Mouse (Mus musculus): ENCODE data around the gene Gm49510. TPM values are rescaled to one million over a fixed set of nuclear protein-coding genes. Genes with fewer than 3 reads are reported as not detected.

Gene Gm49510
- polyA plus RNA-seq, 1 experiment from 2014 or later, result 0.07 TPM

- H3K9me3 ChIP-seq (ENCODE audit: low read length), result no peaks in the 10 kb centered on the region
- TF ChIP-seq EP300 (IDR thresholded peaks at IDR 0.05; ENCODE audit: low read depth) (no peak), CTCF (IDR thresholded peaks at IDR 0.05; ENCODE audit: low read depth) (no peak)
- peaks cover 8% of the 10 kb centered on the region for H3K4me1 ChIP-seq (ENCODE audit: insufficient read depth)
- H3K27ac ChIP-seq (ENCODE audit: low read depth), result no peak overlapping the region
- H3K27me3 ChIP-seq (ENCODE audit: insufficient read depth, low read length), result peaks cover 30% of the 10 kb centered on the region
- H3K36me3 ChIP-seq (replicated peaks; ENCODE audit: insufficient read depth, low read length), result no peaks in the 10 kb centered on the region
- WGBS (ENCODE audit: insufficient replicate concordance), result 91% methylated on average over 3 of the region's 3 CpGs
- ATAC-seq, result no peak
- H3K4me3 ChIP-seq (ENCODE audit: low read depth, low read length), result no peak overlapping the region
- H3K9ac ChIP-seq (replicated peaks), result no peak overlapping the region
- no peak overlapping the region for H3K4me2 ChIP-seq (ENCODE audit: low read depth, low read length)
- DNase-seq, result no peak
Measured at GRCm38 (mm10) chr15:78948883-78949282, 49.4 kb downstream of the Gm49510 start.

- TF ChIP-seq EP300 (IDR thresholded peaks at IDR 0.05; ENCODE audit: low read depth) (no peak), CTCF (IDR thresholded peaks at IDR 0.05; ENCODE audit: low read depth) (peak; percentile 27; the same call in 1 of the 2 replicates)
- DNase-seq (no peak), ATAC-seq (no peak)
- H3K4me3 ChIP-seq (ENCODE audit: low read depth, low read length), result no peak overlapping the region
- H3K9me3 ChIP-seq (ENCODE audit: low read length), result no peaks in the 10 kb centered on the region
- no peak overlapping the region for H3K27ac ChIP-seq (ENCODE audit: low read depth)
- H3K9ac ChIP-seq (replicated peaks), result no peak overlapping the region
- 61% methylated on average over 3 of the region's 3 CpGs for WGBS (ENCODE audit: insufficient replicate concordance)
- no peaks in the 10 kb centered on the region for H3K36me3 ChIP-seq (replicated peaks; ENCODE audit: insufficient read depth, low read length)
- H3K4me2 ChIP-seq (ENCODE audit: low read depth, low read length), result no peak overlapping the region
- H3K27me3 ChIP-seq (ENCODE audit: insufficient read depth, low read length), result no peaks in the 10 kb centered on the region
- no peaks in the 10 kb centered on the region for H3K4me1 ChIP-seq (ENCODE audit: insufficient read depth)
Measured at GRCm38 (mm10) chr15:78955663-78956062, 56.2 kb downstream of the Gm49510 start.

GRCm38 (mm10) chr15:78956351-78956750 is 56.9 kb downstream of the Gm49510 start:
- Histone ChIP-seq H3K36me3 (replicated peaks; ENCODE audit: insufficient read depth, low read length) (no peaks in the 10 kb centered on the region), H3K4me2 (ENCODE audit: low read depth, low read length) (no peak overlapping the region), H3K9me3 (ENCODE audit: low read length) (no peaks in the 10 kb centered on the region), H3K27ac (ENCODE audit: low read depth) (no peak overlapping the region), H3K4me3 (ENCODE audit: low read depth, low read length) (no peak overlapping the region), H3K9ac (replicated peaks) (no peak overlapping the region), H3K4me1 (ENCODE audit: insufficient read depth) (no peaks in the 10 kb centered on the region), H3K27me3 (ENCODE audit: insufficient read depth, low read length) (no peaks in the 10 kb centered on the region)
- ATAC-seq, result no peak
- no peak for DNase-seq
- WGBS (ENCODE audit: insufficient replicate concordance), result 64% methylated on average over 4 of the region's 4 CpGs
- peak; percentile 67 for TF ChIP-seq CTCF (IDR thresholded peaks at IDR 0.05; ENCODE audit: low read depth)
- no peak for TF ChIP-seq EP300 (IDR thresholded peaks at IDR 0.05; ENCODE audit: low read depth)

GRCm38 (mm10) chr15:78957021-78957420 is 57.6 kb downstream of the Gm49510 start:
- no peak overlapping the region for H3K4me3 ChIP-seq (ENCODE audit: low read depth, low read length)
- TF ChIP-seq CTCF (IDR thresholded peaks at IDR 0.05; ENCODE audit: low read depth), result no peak
- TF ChIP-seq EP300 (IDR thresholded peaks at IDR 0.05; ENCODE audit: low read depth), result no peak
- DNase-seq, result no peak
- no peak for ATAC-seq
- no peaks in the 10 kb centered on the region for H3K36me3 ChIP-seq (replicated peaks; ENCODE audit: insufficient read depth, low read length)
- H3K9me3 ChIP-seq (ENCODE audit: low read length), result no peaks in the 10 kb centered on the region
- no peak overlapping the region for H3K9ac ChIP-seq (replicated peaks)
- 69% methylated on average over 15 of the region's 15 CpGs for WGBS (ENCODE audit: insufficient replicate concordance)
- H3K4me1 ChIP-seq (ENCODE audit: insufficient read depth), result no peaks in the 10 kb centered on the region
- H3K4me2 ChIP-seq (ENCODE audit: low read depth, low read length), result no peak overlapping the region
- H3K27me3 ChIP-seq (ENCODE audit: insufficient read depth, low read length), result no peaks in the 10 kb centered on the region
- no peak overlapping the region for H3K27ac ChIP-seq (ENCODE audit: low read depth)

- WGBS (ENCODE audit: insufficient replicate concordance), result 75% methylated on average over 11 of the region's 11 CpGs
- ATAC-seq, result no peak
- TF ChIP-seq EP300 (IDR thresholded peaks at IDR 0.05; ENCODE audit: low read depth) (no peak), CTCF (IDR thresholded peaks at IDR 0.05; ENCODE audit: low read depth) (no peak)
- no peak for DNase-seq
- no peak overlapping the region for H3K4me3 ChIP-seq (ENCODE audit: low read depth, low read length)
- H3K4me2 ChIP-seq (ENCODE audit: low read depth, low read length), result no peak overlapping the region
- H3K36me3 ChIP-seq (replicated peaks; ENCODE audit: insufficient read depth, low read length), result no peaks in the 10 kb centered on the region
- no peaks in the 10 kb centered on the region for H3K27me3 ChIP-seq (ENCODE audit: insufficient read depth, low read length)
- no peak overlapping the region for H3K27ac ChIP-seq (ENCODE audit: low read depth)
- H3K9me3 ChIP-seq (ENCODE audit: low read length), result no peaks in the 10 kb centered on the region
- no peaks in the 10 kb centered on the region for H3K4me1 ChIP-seq (ENCODE audit: insufficient read depth)
- H3K9ac ChIP-seq (replicated peaks), result no peak overlapping the region
Measured at GRCm38 (mm10) chr15:78959537-78959936, 60.1 kb downstream of the Gm49510 start.

GRCm38 (mm10) chr15:78960088-78960487 is 60.6 kb downstream of the Gm49510 start:
- DNase-seq, result no peak
- ATAC-seq, result no peak
- no peaks in the 10 kb centered on the region for H3K36me3 ChIP-seq (replicated peaks; ENCODE audit: insufficient read depth, low read length)
- TF ChIP-seq CTCF (IDR thresholded peaks at IDR 0.05; ENCODE audit: low read depth) (no peak), EP300 (IDR thresholded peaks at IDR 0.05; ENCODE audit: low read depth) (no peak)
- H3K9ac ChIP-seq (replicated peaks), result no peak overlapping the region
- H3K9me3 ChIP-seq (ENCODE audit: low read length), result no peaks in the 10 kb centered on the region
- WGBS (ENCODE audit: insufficient replicate concordance), result 49% methylated on average over 4 of the region's 4 CpGs
- no peaks in the 10 kb centered on the region for H3K4me1 ChIP-seq (ENCODE audit: insufficient read depth)
- no peak overlapping the region for H3K4me3 ChIP-seq (ENCODE audit: low read depth, low read length)
- no peak overlapping the region for H3K4me2 ChIP-seq (ENCODE audit: low read depth, low read length)
- no peak overlapping the region for H3K27ac ChIP-seq (ENCODE audit: low read depth)
- H3K27me3 ChIP-seq (ENCODE audit: insufficient read depth, low read length), result no peaks in the 10 kb centered on the region

- no peak overlapping the region for H3K4me3 ChIP-seq (ENCODE audit: low read depth, low read length)
- DNase-seq (peak; percentile 86), ATAC-seq (peak; percentile 95)
- peak; percentile 91 for TF ChIP-seq CTCF (IDR thresholded peaks at IDR 0.05; ENCODE audit: low read depth)
- TF ChIP-seq EP300 (IDR thresholded peaks at IDR 0.05; ENCODE audit: low read depth), result no peak
- WGBS (ENCODE audit: insufficient replicate concordance), result 42% methylated on average over 2 of the region's 2 CpGs
- no peak overlapping the region for H3K9ac ChIP-seq (replicated peaks)
- no peaks in the 10 kb centered on the region for H3K9me3 ChIP-seq (ENCODE audit: low read length)
- no peaks in the 10 kb centered on the region for H3K36me3 ChIP-seq (replicated peaks; ENCODE audit: insufficient read depth, low read length)
- no peak overlapping the region for H3K27ac ChIP-seq (ENCODE audit: low read depth)
- no peak overlapping the region for H3K4me2 ChIP-seq (ENCODE audit: low read depth, low read length)
- H3K4me1 ChIP-seq (ENCODE audit: insufficient read depth), result no peaks in the 10 kb centered on the region
- H3K27me3 ChIP-seq (ENCODE audit: insufficient read depth, low read length), result no peaks in the 10 kb centered on the region
Measured at GRCm38 (mm10) chr15:78962885-78963284, 63.4 kb downstream of the Gm49510 start.

Small RNA genes lying within 50 kb of the gene (microRNA-seq; reads per million reads assigned to microRNA genes)
- gene Mir6955, result not detected

Other genes starting within 250 kb of the Gm49510 start
- gene Elfn2, start 180.9 kb upstream of the Gm49510 start, polyA plus RNA-seq (2015; fragmentation: Nextera tagmentation; extraction: Ambion mirVana), result not detected in 2 replicates
- gene Mfng, start 126.2 kb upstream of the Gm49510 start, polyA plus RNA-seq (2015; fragmentation: Nextera tagmentation; extraction: Ambion mirVana), result 4.7 and 4.8 TPM in 2 replicates
- 1.5 and 1.8 TPM in 2 replicates for gene Card10, start 96.6 kb upstream of the Gm49510 start, polyA plus RNA-seq (2015; fragmentation: Nextera tagmentation; extraction: Ambion mirVana)
- 12.6 and 19.8 TPM in 2 replicates for gene Cdc42ep1, start 57.0 kb upstream of the Gm49510 start, polyA plus RNA-seq (2015; fragmentation: Nextera tagmentation; extraction: Ambion mirVana)
- gene Lgals2, start 44.1 kb upstream of the Gm49510 start, polyA plus RNA-seq (2015; fragmentation: Nextera tagmentation; extraction: Ambion mirVana), result 3.4 TPM in 2 replicates
- 12.9 and 14.8 TPM in 2 replicates for gene Gga1, start 22.5 kb upstream of the Gm49510 start, polyA plus RNA-seq (2015; fragmentation: Nextera tagmentation; extraction: Ambion mirVana)
- gene Sh3bp1, start 101 bp downstream of the Gm49510 start, polyA plus RNA-seq (2015; fragmentation: Nextera tagmentation; extraction: Ambion mirVana), result 7.4 and 8.2 TPM in 2 replicates
- gene Pdxp, start 14.3 kb downstream of the Gm49510 start, polyA plus RNA-seq (2015; fragmentation: Nextera tagmentation; extraction: Ambion mirVana), result 1.9 and 2.1 TPM in 2 replicates
- 93.4 and 102 TPM in 2 replicates for gene Lgals1, start 27.1 kb downstream of the Gm49510 start, polyA plus RNA-seq (2015; fragmentation: Nextera tagmentation; extraction: Ambion mirVana)
- gene Nol12, start 35.3 kb downstream of the Gm49510 start, polyA plus RNA-seq (2015; fragmentation: Nextera tagmentation; extraction: Ambion mirVana), result 20.3 and 21.5 TPM in 2 replicates
- gene Triobp, start 48.1 kb downstream of the Gm49510 start, polyA plus RNA-seq (2015; fragmentation: Nextera tagmentation; extraction: Ambion mirVana), result 11.9 and 12.7 TPM in 2 replicates
- 125 and 140 TPM in 2 replicates for gene H1f0, start 128.8 kb downstream of the Gm49510 start, polyA plus RNA-seq (2015; fragmentation: Nextera tagmentation; extraction: Ambion mirVana)
- gene Galr3, start 142.2 kb downstream of the Gm49510 start, polyA plus RNA-seq (2015; fragmentation: Nextera tagmentation; extraction: Ambion mirVana), result 0.08 and 0.16 TPM in 2 replicates
- 21.3 and 22.5 TPM in 2 replicates for gene Ankrd54, start 163.2 kb downstream of the Gm49510 start, polyA plus RNA-seq (2015; fragmentation: Nextera tagmentation; extraction: Ambion mirVana)
- gene Eif3l, start 175.5 kb downstream of the Gm49510 start, polyA plus RNA-seq (2015; fragmentation: Nextera tagmentation; extraction: Ambion mirVana), result 70.9 and 76.4 TPM in 2 replicates
- 0.92 and 1.3 TPM in 2 replicates for gene Micall1, start 209.2 kb downstream of the Gm49510 start, polyA plus RNA-seq (2015; fragmentation: Nextera tagmentation; extraction: Ambion mirVana)
- 129 and 130 TPM in 2 replicates for gene Polr2f, start 241.3 kb downstream of the Gm49510 start, polyA plus RNA-seq (2015; fragmentation: Nextera tagmentation; extraction: Ambion mirVana)
- gene 1700088E04Rik, start 241.6 kb downstream of the Gm49510 start, polyA plus RNA-seq (2015; fragmentation: Nextera tagmentation; extraction: Ambion mirVana), result 0.72 and 1.2 TPM in 2 replicates

Data from liver, postnatal 0 days (tissue).